7 mouse cellular contexts compared by ENCODE assay signal in the genomic region with DNA sequence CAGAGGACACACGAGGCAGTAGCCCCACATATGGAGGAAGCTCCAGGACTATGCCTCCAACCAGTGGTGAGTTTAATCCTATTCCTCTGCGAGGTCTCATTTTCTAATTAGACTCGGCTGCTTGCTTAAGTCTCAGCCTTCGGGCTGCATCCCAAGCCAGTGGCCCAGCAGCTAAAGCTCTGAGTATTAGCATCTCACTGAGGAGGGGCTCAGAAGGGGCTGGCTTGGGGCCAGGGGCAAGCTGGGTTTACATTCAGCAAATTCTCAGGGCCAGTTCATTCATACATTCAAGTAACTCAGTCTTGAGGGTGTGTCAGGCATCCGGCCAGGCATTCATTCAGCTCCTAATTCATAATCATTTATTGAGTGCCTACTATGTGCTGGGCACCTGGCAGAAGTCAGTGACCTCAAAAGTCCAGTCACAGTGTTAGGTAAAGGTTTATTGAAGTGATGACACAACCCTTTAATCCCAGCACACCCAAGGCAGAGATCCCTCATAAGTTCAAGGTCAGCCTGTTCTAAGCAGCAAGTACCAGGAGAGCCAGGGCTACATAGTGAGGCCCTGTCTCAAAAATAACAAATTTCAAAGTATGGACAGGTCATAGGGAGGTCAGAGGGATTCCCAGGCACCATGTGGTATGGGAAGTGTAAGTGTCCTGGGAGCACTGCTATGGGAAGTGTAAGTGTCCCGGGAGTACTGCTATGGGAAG. TPM values are rescaled to one million over a fixed set of nuclear protein-coding genes. Genes with fewer than 3 reads are reported as not detected.
DNase-seq lines count a peak whose midpoint lies in the region; ATAC-seq and TF ChIP-seq lines count a peak whose summit lies in the region.

No protein-coding gene starts in this region.

- no peak overlapping the region for H3K9ac ChIP-seq in lung, postnatal 0 days (replicated peaks; ENCODE audit: low read depth)
- no peak overlapping the region for H3K9ac ChIP-seq in forebrain, embryonic 11.5 days (ENCODE audit: low read length)
- H3K9ac ChIP-seq in midbrain, embryonic 16.5 days (ENCODE audit: low read depth, low read length): 0 out of 2 replicates have a peak overlapping the region, but pooled peaks have one; percentile 18

- H3K4me1 ChIP-seq in lung, postnatal 0 days (ENCODE audit: insufficient read depth, low read depth, low read length): peaks cover 34% of the 10 kb centered on the region
- peaks cover 22% of the 10 kb centered on the region for H3K4me1 ChIP-seq in forebrain, embryonic 11.5 days (replicated peaks; ENCODE audit: control insufficient read depth, insufficient read depth, low read length)
- H3K4me1 ChIP-seq in kidney, adult 2 months (ENCODE audit: control insufficient read depth, insufficient read depth, low read length): peaks cover 34% of the 10 kb centered on the region
- peaks cover 41% of the 10 kb centered on the region for H3K4me1 ChIP-seq in midbrain, embryonic 16.5 days (ENCODE audit: control insufficient read depth, insufficient read depth, low read length)

- no peaks in the 10 kb centered on the region for H3K9me3 ChIP-seq in lung, postnatal 0 days (ENCODE audit: low read length)
- no peaks in the 10 kb centered on the region for H3K9me3 ChIP-seq in forebrain, embryonic 11.5 days (ENCODE audit: control insufficient read depth, low read length)
- H3K9me3 ChIP-seq in midbrain, embryonic 16.5 days (replicated peaks; ENCODE audit: control insufficient read depth, low read length, poor library complexity, severe bottlenecking): no peaks in the 10 kb centered on the region

- no peaks in the 10 kb centered on the region for H3K27me3 ChIP-seq in lung, postnatal 0 days (replicated peaks; ENCODE audit: insufficient read depth, low read length)
- peaks cover 10% of the 10 kb centered on the region for H3K27me3 ChIP-seq in forebrain, embryonic 11.5 days (ENCODE audit: control insufficient read depth, insufficient read depth, low read length)
- no peaks in the 10 kb centered on the region for H3K27me3 ChIP-seq in kidney, adult 2 months (replicated peaks; ENCODE audit: control insufficient read depth, insufficient read depth, low read length)
- no peaks in the 10 kb centered on the region for H3K27me3 ChIP-seq in midbrain, embryonic 16.5 days (ENCODE audit: control insufficient read depth, insufficient read depth, low read depth, low read length)

- H3K27ac ChIP-seq in lung, postnatal 0 days (ENCODE audit: low read length): no peak overlapping the region
- H3K27ac ChIP-seq in forebrain, embryonic 11.5 days (ENCODE audit: low read depth, low read length): no peak overlapping the region
- H3K27ac ChIP-seq in kidney, adult 2 months (ENCODE audit: insufficient read depth, low read depth, low read length): peak overlapping the region; percentile 49
- no peak overlapping the region for H3K27ac ChIP-seq in midbrain, embryonic 16.5 days (ENCODE audit: low read length)

- no peak for TF ChIP-seq POLR2A in kidney, adult 2 months (IDR thresholded peaks at IDR 0.05; ENCODE audit: low read depth, low read length)

- peak; percentile 22 for DNase-seq in lung, postnatal 0 days (ENCODE audit: low spot score)
- DNase-seq in lung, adult 18-20 months: no peak
- DNase-seq in forebrain, embryonic 11.5 days (ENCODE audit: low spot score): peak; percentile 68
- DNase-seq in kidney, adult 2 months: no peak
- DNase-seq in gastrocnemius, postnatal 4 days (ENCODE audit: low spot score in 2 of 2): no peak
- no peak for DNase-seq in right cerebral cortex, postnatal 25 days

- WGBS in lung, postnatal 0 days: 25% methylated on average over 6 of the region's 6 CpGs
- 18% methylated on average over 6 of the region's 6 CpGs for WGBS in forebrain, embryonic 11.5 days
- 30% methylated on average over 6 of the region's 6 CpGs for WGBS in kidney, adult 2 months
- 20% methylated on average over 6 of the region's 6 CpGs for WGBS in midbrain, embryonic 16.5 days

- 0 out of 2 replicates have a peak, but pooled peaks cover 6% of the 10 kb centered on the region for H3K36me3 ChIP-seq in lung, postnatal 0 days (ENCODE audit: insufficient read depth, low read length)
- H3K36me3 ChIP-seq in forebrain, embryonic 11.5 days (ENCODE audit: control insufficient read depth, insufficient read depth, low read length): no peaks in the 10 kb centered on the region
- H3K36me3 ChIP-seq in kidney, adult 2 months (ENCODE audit: control insufficient read depth, insufficient read depth, low read length): peaks cover 2% of the 10 kb centered on the region; the same call in 1 of the 2 replicates
- no peaks in the 10 kb centered on the region for H3K36me3 ChIP-seq in midbrain, embryonic 16.5 days (ENCODE audit: control insufficient read depth, insufficient read depth, low read length)

- TF ChIP-seq EP300 in lung, postnatal 0 days (IDR thresholded peaks at IDR 0.05): no peak

- peak overlapping the region; percentile 51; the same call in 1 of the 2 replicates for H3K4me2 ChIP-seq in lung, postnatal 0 days (replicated peaks; ENCODE audit: low read depth, low read length)
- H3K4me2 ChIP-seq in forebrain, embryonic 11.5 days (ENCODE audit: low read depth, low read length, severe bottlenecking): peak overlapping the region; percentile 39
- peak overlapping the region; percentile 49 for H3K4me2 ChIP-seq in midbrain, embryonic 16.5 days (ENCODE audit: low read length)

- no peak for TF ChIP-seq CTCF in lung, postnatal 0 days (IDR thresholded peaks at IDR 0.05)
- TF ChIP-seq CTCF in kidney, adult 2 months (conservative IDR thresholded peaks at IDR 0.05; ENCODE audit: insufficient read depth, insufficient read length, low read depth, low read length): no peak

- no peak overlapping the region; the same call in 1 of the 2 replicates for H3K4me3 ChIP-seq in lung, postnatal 0 days (ENCODE audit: low read depth, low read length)
- H3K4me3 ChIP-seq in forebrain, embryonic 11.5 days (ENCODE audit: low read depth, low read length): no peak overlapping the region
- peak overlapping the region; percentile 21 for H3K4me3 ChIP-seq in kidney, adult 2 months (ENCODE audit: insufficient read depth, low read depth, low read length)
- peak overlapping the region; percentile 19 for H3K4me3 ChIP-seq in midbrain, embryonic 16.5 days (ENCODE audit: low read depth, low read length)

- ATAC-seq in lung, postnatal 0 days: no peak
- 0 out of 2 replicates have a peak, but pooled peaks have one; percentile 19 for ATAC-seq in forebrain, embryonic 11.5 days (replicated peaks; ENCODE audit: low FRiP score)
- no peak for ATAC-seq in midbrain, embryonic 16.5 days

RNA-seq across cellular contexts. Expression of a gene that starts 57.5 kb away (rescaled TPM):
- polyA plus RNA-seq in lung, postnatal 0 days (2015; fragmentation: Nextera tagmentation; extraction: Ambion mirVana): 10.4 and 10.8 TPM in 2 replicates
- 37.3 and 37.5 TPM in 2 replicates for polyA plus RNA-seq in forebrain, embryonic 11.5 days (2014; fragmentation: Nextera tagmentation; extraction: Ambion mirVana)
- 22.2 and 23.7 TPM in 2 replicates for polyA plus RNA-seq in kidney, adult 2 months (2012; rRNA removed)
- 43.4 and 50.2 TPM in 2 replicates for polyA plus RNA-seq in midbrain, embryonic 16.5 days (2015; fragmentation: Nextera tagmentation; extraction: Ambion mirVana)
- 10 to 100 TPM; 13.3 to 13.8 TPM for total RNA-seq in gastrocnemius, postnatal 4 days (2021)

Comparison
In these comparisons a context has a peak if more than half of its experiments do, and no peak if none do; other contexts are left out.
1. DNase-seq: peak in lung, postnatal 0 days (single experiment) and forebrain, embryonic 11.5 days (single experiment); none in lung, adult 18-20 months (0 of 2), kidney, adult 2 months (single experiment), gastrocnemius, postnatal 4 days (0 of 2) and right cerebral cortex, postnatal 25 days (single experiment).
2. H3K4me3 ChIP-seq: peak in kidney, adult 2 months (single experiment) and midbrain, embryonic 16.5 days (single experiment); none in lung, postnatal 0 days (single experiment) and forebrain, embryonic 11.5 days (single experiment).
3. Peak in every context shown above with its lines, with median percentiles within 50 percentile points of each other: H3K4me2 ChIP-seq.